Mouse (Mus musculus) liver, postnatal 0 days (tissue): ENCODE data around the gene Gm11937.
"Not testable (repeated sequence)": the region's sequence is repeated elsewhere in the genome, so short reads cannot be mapped to it uniquely, and the experiment has no call there.

ENCODE experiments used
- CTCF ChIP-seq: sonication (generic); IDR thresholded peaks from 2 replicates; pipeline ENCODE4 v1.5.1; 2016; ENCODE audit warnings: antibody characterized with exemption, low read depth
- EP300 ChIP-seq: IDR thresholded peaks from 2 replicates; pipeline ENCODE4 v1.6.1; 2016; ENCODE audit warnings: antibody characterized with exemption, low read depth, mild to moderate bottlenecking

GRCm38 (mm10) chr11:99603208-99603607 is 6.8 kb downstream of the Gm11937 start, which contains the start of gene Gm11938:
- TF ChIP-seq CTCF, EP300: not testable (repeated sequence)
